Mouse (Mus musculus): Measurements from ENCODE around the gene Gm15085.

Gene Gm15085

DNA sequence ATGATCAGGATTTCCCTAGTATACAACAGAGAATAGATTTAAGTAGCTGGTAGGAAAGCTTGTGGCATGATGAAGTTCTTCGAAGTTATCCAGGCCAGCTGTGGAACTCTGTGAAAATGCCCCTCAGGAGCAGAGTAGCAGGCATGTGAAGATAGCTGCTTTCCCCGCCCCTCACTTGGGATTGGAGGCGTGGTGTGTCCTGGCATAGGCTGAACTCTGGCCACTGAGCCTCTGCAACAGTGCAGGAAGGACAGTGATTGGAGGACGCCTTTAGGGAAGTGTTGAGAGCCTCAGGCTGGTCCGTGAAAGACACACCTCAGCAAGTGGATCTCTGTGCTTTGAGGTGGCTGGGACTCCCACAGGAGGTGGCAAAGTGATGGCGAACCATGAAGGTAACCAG lies at the start of gene Gm15085:
Gene Gm15085, plus strand, starts transcription at position 301 of the 400 bp plus-strand sequence.
- in situ Hi-C loops (cut with MboI, MseI) = loop anchor here (10.0 to 25.0 kb wide), 4 partner anchors 137 to 1285 kb away; partner anchors contain the start of gene Gm10439 (in 1 of the 2)

Measured in T-helper 17 cell (primary cell).